Mouse (Mus musculus) right cerebral cortex, postnatal 4 days (tissue): Measurements from ENCODE around the gene Ipp.

ENCODE experiments used
- DNase-seq: peaks from one replicate; pipeline ENCODE4 v3.0.0-alpha.2; 2022

Ipp gene

DNA sequence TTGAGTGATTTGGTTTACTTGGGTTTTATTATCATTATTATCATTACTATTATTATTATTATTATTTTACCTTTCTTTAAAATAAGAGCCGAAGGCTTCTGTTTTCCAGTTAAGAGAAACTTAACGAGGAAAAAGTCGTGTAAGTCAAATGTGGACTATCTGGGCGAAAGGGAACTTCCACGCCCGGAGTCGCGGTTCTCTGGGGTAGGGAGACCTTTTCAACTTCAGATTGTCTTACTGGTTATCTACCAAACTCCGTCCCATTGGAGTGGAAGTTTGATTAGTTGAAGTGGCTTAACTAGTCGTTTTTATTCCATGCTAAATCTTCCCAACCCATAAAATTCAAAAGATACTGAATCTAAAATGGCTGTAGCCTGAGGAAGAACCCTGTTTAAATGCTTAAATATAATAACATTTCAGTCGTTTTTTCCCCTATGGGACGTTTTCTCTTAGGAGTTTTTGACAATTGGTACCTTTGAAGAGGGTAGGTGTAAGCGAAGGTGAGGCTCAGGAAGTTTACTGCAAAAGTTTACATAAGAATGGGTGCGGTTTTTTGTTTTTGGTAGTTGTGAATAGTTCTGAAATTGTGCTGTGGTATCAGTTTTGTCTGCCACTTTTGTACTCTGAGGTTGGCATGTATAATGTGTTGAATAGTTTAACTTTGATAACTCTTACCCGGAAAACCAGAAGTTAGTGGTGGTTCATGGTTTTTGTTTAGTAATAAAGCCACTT is 51.0 kb downstream of the Ipp start:
- no peak for DNase-seq
